Mouse (Mus musculus): ENCODE data around the gene Acot1.
"Not testable (repeated sequence)": the region's sequence is repeated elsewhere in the genome, so short reads cannot be mapped to it uniquely, and the experiment has no call there.

The Acot1 gene

DNA sequence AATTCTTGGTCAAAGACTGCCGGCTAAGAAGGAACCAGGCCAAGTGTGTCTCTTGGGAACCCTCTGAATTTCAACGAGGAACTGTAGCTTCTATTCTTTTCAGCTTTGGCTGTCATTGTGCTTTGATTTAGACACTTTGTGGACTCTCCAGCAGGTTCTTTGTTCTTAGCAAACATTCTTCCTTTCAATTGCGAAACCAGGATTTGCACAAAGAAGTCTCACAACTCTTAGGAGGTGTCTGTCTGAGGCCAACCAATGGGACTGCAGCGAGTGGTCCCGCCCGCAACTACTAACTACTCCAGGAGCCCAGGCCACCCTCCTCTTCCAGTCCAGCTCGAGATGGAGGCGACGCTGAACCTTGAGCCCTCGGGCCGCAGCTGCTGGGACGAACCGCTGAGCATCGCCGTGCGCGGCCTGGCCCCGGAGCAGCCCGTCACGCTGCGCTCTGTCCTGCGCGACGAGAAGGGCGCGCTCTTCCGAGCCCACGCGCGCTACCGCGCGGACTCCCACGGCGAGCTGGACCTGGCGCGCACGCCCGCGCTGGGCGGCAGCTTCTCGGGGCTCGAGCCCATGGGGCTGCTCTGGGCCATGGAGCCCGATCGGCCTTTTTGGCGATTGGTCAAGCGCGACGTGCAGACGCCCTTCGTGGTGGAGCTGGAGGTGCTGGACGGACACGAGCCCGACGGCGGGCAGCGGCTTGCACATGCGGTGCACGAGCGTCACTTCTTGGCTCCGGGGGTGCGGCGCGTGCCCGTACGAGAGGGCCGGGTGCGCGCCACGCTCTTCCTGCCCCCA is at the start of gene Acot1:
Gene Acot1 (plus strand): TSS at position 320 of the 795 bp plus-strand sequence.
- peak; percentile 41 for DNase-seq

DNA sequence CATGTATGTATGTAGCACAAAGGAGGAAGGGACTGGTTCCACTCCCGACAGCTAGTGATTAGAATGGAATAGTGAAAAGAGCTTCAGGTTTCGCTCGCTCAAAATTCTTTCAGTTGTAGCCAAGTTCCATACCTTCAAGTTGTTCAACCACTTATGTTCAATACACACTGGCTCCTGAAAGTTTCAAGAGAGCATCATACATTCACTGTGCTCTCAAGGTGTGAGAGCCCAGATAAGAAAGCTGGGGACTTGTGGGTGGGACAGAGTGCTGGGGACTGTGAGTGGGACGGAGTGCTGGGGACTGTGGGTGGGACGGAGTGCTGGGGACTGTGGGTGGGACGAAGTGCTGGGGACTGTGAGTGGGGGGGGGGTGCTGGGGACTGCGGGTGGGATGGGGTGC is 44.1 kb upstream of the Acot1 start:
- DNase-seq: no peak

DNA sequence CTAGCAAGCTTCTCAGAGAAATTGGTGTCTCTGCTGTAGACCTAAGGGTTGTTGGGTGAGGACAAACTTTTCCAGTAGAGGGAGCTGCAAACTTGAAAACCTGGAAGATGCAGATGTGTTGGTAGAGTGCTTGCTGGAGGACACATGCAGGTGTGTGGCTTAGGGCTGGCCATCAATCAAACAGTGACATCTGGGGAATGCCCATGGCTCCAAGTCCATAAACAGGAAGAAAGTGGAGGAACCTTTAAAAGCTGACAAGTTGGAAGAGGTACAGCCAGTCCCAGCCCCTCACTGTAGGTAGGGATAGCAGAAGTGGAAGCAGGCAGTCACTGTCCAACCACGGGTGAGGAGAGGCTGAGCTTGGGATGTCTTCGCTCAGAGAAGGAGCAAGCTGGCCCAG is 37.2 kb upstream of the Acot1 start:
- no peak for DNase-seq

DNA sequence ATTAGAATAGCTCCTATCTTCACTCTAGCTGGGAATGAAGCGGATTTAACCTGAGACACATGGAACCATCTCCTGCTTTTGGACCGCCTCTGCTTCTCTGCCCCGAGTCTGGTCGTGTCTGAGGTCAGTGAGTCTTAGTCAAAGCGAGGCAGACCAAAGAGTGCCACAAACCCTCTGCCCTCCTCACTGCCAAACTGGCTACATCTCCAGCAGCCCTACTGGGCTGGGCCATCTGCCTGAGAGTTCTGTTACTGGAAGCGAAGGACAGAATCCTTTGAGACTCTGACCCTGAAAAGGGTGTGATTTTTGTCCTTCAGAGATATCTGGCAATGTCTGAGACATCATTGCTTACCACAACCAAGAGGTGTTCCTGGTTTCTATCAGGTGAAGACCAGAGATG is 30.4 kb upstream of the Acot1 start:
- DNase-seq: peak; percentile 83

DNA sequence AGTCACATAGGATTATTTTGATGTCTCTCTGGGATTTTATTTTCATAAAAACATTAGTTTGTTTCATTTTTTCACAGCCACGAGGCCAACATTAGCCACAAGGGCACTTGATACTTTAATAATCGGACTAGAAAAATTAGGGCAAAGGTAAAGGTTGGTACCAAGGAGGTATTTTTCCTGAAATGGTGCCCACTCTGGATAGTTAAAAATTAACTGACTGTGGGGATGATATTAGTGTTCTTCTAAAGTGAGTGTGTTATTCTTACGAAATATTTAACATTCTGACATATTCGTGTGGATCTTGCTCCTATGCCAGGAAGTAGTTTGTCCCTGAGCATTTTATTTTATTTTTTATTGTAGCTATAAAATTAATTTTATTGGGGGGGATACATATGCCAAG is 27.7 kb upstream of the Acot1 start:
- DNase-seq: no peak

DNA sequence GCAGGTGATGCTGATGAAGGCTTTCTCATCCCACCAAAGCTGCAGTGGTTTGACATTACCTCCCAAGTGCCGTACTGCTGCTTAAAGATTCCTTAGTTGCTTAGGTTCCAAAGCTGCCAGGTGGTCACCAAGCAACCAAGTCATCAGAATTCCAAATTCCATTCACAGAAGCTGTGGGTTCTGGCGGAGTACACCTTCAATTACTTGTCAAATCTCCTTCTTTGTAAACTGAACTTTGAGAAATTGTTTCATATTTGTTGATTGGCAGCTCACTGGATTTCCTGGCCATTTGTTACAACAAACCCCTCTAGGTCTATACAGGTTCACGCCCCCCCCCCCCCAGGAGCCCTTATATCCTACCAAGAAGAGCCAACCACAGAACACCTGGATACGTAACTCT is 24.5 kb upstream of the Acot1 start, which contains the start of gene Heatr4:
Gene Heatr4 (minus strand): TSS at position 101 of the 400 bp plus-strand sequence.
- no peak for DNase-seq

DNA sequence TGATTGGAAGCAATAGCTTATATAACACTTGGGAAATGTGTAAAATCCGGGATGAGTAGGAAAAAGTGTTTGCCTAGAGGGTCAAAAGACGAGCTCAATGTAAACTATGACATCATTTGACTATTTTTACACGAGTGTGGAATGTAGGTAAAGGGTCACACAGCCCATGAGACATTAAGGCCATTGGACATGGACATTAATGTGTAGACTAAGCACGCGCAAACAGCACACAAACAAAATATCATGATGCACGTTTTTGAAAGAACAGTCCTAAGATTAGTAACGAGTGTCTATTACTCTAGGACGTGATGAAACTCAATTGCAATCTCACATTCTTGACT is 22.1 kb upstream of the Acot1 start:
- DNase-seq: no peak

DNA sequence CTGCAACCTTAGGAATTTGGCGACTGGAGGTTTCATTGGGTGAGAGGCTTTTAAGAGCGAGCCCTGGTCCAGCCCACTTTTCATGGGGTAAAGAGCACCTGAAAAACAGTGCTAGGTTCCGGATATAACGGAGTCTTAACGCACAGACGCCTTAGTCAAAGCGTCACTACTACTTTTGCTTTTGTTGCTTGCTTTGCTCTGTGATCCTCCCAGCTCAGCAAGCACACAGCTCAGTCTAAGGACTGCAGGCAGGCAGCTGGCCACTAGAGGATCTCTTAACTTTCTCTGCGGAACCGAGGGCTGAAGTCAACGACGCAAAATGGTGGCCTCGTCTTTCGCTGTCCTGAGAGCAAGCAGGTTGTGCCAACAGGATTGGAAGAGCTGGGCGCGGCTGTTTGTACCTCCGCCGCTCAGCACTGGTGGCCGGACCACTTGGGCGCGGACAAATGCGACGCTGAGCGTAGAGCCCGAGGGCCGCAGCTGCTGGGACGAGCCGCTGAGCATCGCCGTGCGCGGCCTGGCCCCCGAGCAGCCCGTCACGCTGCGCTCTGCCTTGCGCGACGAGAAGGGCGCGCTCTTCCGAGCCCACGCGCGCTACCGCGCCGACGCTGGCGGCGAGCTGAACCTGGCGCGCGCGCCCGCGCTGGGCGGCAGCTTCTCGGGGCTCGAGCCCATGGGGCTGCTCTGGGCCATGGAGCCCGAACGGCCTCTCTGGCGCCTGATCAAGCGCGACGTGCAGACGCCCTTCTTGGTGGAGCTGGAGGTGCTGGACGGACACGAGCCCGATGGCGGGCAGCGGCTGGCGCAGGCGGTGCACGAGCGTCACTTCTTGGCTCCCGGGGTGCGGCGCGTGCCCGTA is 21.5 kb upstream of the Acot1 start, which contains the start of gene Acot2:
Gene Acot2 (plus strand): TSS at position 279 of the 859 bp plus-strand sequence.
- DNase-seq: peak; percentile 79

DNA sequence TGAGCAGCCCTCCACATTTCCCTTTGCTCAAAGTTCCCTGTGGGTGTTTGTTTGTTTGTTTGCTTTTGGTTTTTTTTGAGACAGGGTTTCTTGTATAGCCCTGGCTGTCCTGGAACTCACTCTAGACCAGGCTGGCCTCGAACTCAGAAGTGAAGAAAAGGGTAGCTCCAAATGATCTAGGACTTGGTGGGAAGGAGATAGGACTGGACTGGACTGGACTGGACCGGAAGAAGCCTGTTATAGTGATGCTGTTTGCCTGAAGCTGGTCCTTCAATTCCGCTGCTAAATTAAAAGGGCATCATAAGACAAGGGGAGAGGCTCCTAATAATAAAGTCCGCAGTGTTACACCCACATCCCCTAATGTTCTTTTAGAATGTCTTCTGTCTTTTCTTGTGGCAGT is 20.8 kb upstream of the Acot1 start:
- DNase-seq: no peak

DNA sequence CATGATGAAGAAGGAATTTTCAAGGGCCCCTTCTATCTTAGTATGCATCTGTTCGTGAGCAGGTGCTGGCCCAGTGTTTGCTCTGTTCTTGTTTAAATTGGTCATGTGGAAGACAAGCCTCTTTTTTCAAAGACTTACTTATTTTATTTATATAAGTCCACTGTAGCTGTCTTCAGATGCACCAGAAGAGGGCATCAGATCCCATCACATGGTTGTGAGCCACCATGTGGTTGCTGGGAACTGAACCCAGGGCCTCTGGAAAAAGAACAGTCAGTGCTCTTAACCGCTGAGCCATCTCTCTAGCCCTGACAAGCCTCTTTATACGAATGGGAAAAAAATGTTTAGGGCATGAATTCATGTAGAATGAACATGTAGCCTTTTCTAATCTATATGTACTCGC is 19.9 kb upstream of the Acot1 start:
- DNase-seq: no peak

DNA sequence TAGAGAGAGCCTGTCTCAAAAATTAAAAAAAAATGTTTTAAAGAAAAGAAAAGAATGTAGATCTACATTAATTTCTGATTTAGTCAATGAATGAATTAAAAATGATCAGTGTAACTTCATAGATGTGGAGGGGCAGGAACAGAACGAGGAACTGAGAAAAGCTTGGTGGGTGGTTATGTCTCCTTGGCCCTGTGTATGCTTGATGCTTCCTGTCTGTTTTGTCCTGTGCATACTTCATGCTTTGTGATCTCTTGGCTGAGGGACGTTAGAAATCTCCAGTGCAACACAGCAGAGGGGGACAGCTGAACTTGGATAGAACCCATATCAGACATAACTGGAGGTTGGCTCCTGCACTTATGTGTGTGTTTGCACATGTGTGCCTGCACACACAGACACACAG is 12.1 kb upstream of the Acot1 start:
- DNase-seq: no peak

DNA sequence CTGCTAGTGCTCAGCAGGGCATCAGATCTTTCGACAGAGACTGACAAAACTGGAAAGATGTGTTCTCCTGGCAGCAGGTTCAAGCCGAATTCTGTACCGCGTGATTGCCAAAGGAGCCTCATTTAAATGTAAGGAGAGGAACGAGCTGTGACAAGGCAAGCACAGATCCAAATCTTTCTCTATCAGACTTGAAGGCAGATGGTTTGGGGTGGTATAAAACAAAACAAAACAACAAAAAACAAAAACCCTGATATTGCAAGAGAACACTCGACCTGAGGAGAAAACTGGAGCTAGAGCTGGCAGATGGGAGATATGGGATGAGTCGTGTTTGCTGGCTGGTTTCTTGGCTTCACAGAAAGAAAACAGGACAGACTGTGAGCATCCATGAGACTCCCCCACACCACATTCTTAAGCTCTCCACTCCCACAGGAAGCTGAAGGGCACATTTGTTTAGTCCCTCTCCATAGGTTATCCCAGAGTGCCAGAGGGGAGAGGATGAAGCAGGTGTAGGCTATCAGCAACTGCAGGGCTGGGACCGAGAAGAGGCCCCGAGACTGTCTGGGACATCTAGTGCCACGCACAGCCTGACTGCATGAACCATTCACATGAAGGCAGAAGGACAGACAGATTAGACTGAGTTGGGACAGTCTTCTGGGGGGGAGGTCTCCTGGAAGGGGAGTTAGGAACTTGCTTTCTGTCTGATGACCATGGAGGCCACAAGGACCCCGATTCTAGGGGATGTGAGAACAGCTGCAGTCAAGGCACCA is 10.8 kb upstream of the Acot1 start:
- DNase-seq: no peak

DNA sequence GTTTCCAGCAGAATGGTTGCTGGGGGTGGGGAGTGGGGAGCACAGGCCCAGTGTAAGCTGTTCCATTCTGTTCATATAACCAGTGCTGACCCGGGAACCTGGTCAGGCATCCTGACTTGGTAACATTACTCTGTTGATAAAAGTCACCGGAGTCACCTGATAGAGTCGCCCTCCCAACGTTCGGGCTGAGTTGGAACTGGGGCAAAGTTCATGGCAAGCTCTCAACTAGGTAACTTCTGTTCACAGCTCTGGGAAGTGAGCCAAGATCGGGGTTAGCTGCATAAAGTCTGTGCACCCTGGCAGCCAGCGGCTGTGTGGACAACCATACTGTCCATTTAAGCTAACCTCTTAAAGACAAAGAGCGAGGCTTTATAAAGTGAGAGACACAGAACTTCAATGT is 10.1 kb upstream of the Acot1 start:
- DNase-seq: not testable (repeated sequence)

DNA sequence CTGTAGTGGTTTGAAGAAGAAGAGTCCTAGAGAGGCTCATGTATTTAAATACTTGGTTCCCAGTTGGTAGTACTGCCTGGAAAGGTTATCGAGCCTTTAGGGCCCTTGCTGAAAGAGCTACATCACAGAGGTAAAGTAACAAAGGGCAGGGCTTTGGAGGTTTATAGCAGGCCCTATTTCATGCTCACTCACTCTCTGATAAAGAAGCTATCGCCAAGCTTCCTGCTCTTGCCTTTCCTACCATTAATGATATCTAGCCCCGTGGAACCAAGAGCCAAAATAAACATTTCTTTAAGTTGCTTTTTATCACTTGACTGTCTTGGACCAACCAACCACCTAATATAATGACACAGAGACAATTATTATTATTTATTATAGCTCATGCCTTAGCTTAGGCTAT is 8.9 kb upstream of the Acot1 start:
- no peak for DNase-seq

DNA sequence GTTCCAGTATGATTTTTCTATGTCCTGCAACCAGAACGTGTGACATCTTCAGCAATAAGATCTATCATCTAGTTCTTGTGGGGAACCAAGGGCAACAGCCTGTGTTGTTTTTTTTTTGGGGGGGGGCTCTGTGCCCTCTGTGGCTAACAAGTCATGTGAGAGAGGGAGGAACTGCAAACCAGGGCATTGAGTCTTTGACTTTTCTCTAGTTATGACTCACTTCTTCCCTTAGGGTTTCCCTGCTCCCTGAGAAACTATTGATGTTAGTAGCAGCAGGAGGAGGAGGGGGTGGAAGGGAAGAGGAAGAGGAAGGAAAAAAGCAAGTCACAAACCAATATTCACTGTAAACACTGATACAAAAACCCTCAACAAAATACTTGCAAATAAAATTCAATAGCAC is 5.4 kb upstream of the Acot1 start:
- DNase-seq: no peak

DNA sequence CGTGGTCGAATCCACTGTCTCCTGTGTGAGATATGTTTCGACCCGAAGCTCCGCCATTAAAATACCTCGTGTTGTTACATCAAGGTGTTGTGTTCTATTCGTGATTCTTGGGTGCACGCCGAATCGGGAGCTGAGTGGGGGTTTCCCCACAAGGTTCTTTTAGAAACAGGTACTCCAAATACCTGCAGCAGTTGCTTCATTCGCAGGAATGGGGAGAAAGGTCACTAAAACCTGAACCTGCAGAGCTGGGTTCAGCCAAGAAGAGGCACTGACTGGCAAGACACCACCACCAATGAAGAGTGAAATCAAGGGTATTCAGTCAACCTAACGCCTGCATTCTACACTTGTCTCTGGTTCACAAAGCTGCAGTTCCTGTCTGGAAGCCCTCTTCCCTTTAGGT is 1.0 kb upstream of the Acot1 start:
- no peak for DNase-seq

DNA sequence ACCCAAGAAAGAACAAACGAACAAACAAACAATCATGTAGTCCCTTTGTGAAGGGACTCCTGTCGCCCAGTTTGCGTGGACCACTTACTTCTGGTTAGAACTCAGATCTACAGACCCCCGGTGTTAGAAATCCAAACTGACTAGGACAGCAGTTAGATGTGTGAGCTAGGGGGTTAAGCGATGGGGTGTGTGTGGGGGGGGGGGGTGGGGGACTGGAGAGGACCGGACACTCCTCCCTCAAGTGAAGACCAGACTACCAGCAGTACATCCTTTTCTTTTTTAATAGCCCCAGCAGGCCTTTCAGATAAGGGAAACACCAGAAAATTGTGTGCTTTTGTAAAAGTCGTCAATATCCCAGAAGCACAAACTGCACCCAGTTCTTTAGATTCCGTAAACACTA is 561 bp upstream of the Acot1 start:
- DNase-seq: no peak

DNA sequence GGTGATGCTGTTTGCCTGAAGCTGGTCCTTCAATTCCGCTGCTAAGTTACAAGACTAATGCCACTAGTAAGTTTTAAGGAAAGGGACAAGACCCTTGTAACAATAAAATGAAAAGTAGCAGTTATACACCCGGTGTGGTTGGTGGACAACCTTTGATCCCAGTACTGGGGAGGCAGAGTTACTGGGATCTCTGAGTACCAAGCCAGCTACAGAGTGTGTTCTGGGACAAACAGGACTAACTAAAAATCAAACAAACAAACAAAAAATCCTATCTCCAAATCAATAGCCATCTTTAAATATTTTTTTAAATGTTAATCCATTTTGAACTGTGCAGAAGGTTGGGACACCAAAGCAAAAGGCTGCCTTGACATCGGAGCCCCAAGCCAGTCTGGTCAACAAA is 911 bp downstream of the Acot1 start:
- no peak for DNase-seq

DNA sequence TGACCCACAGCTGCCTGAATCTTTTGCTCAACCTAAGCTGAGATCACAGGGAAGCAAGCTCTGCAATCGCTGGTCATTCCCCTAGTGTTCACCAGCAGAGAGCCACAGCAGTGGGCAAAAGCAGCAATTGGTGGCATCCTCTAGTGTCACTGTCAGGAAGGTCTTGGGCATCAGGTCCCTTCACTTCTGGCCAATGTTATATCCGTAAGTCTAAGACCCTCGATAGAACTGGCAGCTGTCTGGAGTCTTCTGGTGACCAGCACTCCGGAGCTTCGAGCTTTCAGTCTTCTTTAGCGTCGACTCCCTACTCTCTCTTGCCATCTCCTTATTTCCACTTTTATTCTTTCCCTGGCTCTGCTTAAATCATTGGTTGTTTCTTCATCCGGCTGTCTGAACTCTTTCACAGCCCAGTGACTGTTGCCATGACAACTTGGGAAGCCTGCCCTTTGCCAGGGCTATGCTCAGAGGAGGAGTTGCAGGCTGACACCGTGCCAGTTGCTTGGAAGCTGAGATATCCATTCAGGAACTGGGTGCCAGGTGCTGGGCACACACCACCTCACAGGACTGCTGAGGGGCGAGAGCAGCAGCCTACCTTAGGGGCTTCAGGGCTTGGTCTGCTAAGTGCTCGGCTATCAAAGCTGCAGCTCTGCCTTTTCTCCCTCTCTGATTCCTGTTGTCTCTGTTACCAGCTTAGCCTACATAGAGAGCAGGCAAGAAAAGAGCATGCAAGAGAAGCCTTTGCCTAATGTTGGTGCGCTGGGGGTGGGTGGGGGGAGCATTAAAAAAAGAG is 2.2 kb downstream of the Acot1 start:
- DNase-seq: peak; percentile 77

DNA sequence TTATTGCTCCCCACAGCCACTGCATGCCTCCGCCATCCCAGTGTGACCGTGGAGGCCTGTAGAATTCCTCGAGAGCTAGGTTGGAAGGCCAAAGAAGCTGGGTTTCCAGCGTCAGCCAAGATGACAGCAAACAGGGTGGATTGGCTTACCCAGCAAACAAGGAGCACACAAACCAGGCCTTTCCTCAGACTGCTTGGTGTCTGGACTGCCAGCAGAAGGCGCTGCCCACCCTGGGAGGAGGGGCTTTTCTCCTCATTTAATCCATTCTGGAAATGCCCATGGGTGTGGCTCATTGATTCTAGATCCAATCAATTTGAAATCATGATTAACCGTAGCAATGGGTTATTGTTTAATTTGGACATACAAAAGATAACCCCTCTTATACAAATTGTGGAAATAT is 3.8 kb downstream of the Acot1 start:
- no peak for DNase-seq

DNA sequence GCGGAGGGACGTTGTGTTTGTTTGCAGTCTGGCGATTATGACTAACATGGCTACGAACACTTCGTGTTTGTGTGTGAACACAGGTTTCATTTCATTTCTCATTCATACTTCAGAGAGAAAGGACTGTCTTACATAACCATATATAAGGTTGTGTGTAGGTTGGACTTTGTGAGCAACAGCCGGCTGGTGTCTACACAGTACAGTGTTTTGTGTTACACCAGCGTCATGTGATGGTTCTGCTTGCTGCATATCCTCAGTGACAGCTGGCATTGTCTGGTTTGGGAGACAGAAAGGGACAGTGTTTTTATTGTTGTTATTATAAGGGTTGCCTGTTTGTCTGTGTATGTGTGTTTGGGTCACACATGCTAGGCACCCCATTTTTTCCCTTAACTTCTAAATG is 4.4 kb downstream of the Acot1 start:
- DNase-seq: no peak

DNA sequence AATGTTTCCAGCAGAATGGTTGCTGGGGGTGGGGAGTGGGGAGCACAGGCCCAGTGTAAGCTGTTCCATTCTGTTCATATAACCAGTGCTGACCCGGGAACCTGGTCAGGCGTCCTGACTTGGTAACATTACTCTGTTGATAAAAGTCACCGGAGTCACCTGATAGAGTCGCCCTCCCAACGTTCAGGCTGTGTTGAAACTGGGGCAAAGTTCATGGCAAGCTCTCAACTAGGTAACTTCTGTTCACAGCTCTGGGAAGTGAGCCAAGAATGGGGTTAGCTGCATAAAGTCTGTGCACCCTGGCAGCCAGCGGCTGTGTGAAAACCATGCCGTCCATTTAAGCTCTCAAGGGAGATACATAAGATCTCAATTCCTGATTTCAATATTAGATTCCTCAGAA is 11.2 kb downstream of the Acot1 start:
- not testable (repeated sequence) for DNase-seq

DNA sequence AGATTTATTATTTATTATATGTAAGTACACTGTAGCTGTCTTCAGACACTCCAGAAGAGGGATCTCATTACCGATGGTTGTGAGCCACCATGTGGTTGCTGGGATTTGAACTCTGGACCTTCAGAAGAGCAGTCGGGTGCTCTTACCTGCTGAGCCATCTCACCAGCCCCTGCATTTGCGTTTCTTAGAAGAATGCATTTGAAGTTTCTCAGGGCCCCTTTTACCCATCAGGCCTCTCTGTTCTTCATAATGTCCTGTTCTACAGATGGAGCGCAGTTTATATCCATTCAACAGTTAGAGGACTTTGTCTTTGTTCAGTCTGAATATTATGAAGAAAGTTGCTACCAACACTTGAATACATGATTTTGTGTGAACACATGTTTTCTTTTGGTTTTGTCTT is 13.0 kb downstream of the Acot1 start:
- not testable (repeated sequence) for DNase-seq
